16 mouse cellular contexts compared by ENCODE assay signal in genomic region chr12:33692870-33693269, GRCm38 (mm10).
"Had no signal": no experiment of that assay in that cellular context is flagged by ENCODE, and none has a peak within 500 bp of the region (broad histone marks: within the 10 kb centered on the region; RNA-seq: fewer than 3 reads in every experiment).

No protein-coding gene starts in this region.

- H3K36me3 ChIP-seq: neural tube, embryonic 13.5 days; neural tube, embryonic 15.5 days; stomach, embryonic 15.5 days had no signal

- H3K4me1 ChIP-seq: neural tube, embryonic 13.5 days; neural tube, embryonic 15.5 days; stomach, embryonic 15.5 days had no signal

- H3K9me3 ChIP-seq: neural tube, embryonic 13.5 days; neural tube, embryonic 15.5 days; stomach, embryonic 15.5 days had no signal

- H3K27ac ChIP-seq: neural tube, embryonic 13.5 days; neural tube, embryonic 15.5 days; stomach, embryonic 15.5 days; stomach, postnatal 0 days had no signal

- H3K27me3 ChIP-seq: neural tube, embryonic 13.5 days; neural tube, embryonic 15.5 days; stomach, embryonic 15.5 days had no signal

- DNase-seq: retina, postnatal 1 day; right cerebral cortex, adult 18-20 months; right cerebral cortex, postnatal 14 days; right cerebral cortex, postnatal 25 days; right cerebral cortex, postnatal 4 days; spleen, adult 18-20 months; thymus, adult 18-20 months; thymus, adult 2 months; thymus, postnatal 14 days; thymus, postnatal 25 days; thymus, postnatal 36 days; thymus, postnatal 4 days had no signal

- H3K9ac ChIP-seq: neural tube, embryonic 13.5 days; neural tube, embryonic 15.5 days; stomach, embryonic 15.5 days had no signal

- H3K4me2 ChIP-seq: neural tube, embryonic 13.5 days; neural tube, embryonic 15.5 days; stomach, embryonic 15.5 days had no signal

- H3K4me3 ChIP-seq: neural tube, embryonic 13.5 days; neural tube, embryonic 15.5 days; stomach, embryonic 15.5 days had no signal
